Mouse (Mus musculus) spleen, postnatal 14 days (tissue): ENCODE data around the gene Gucd1.
A peak's percentile ranks its signal among the peaks of the same experiment; 100 is the strongest.
"Not testable (repeated sequence)": the region's sequence is repeated elsewhere in the genome, so short reads cannot be mapped to it uniquely, and the experiment has no call there.

ENCODE experiments used
- DNase-seq, 2 experiments: peaks; one replicate each; pipeline ENCODE4 v3.0.0; 2021 to 2022; ENCODE audit warnings: low spot score in 2 of 2

Gucd1 gene

DNA sequence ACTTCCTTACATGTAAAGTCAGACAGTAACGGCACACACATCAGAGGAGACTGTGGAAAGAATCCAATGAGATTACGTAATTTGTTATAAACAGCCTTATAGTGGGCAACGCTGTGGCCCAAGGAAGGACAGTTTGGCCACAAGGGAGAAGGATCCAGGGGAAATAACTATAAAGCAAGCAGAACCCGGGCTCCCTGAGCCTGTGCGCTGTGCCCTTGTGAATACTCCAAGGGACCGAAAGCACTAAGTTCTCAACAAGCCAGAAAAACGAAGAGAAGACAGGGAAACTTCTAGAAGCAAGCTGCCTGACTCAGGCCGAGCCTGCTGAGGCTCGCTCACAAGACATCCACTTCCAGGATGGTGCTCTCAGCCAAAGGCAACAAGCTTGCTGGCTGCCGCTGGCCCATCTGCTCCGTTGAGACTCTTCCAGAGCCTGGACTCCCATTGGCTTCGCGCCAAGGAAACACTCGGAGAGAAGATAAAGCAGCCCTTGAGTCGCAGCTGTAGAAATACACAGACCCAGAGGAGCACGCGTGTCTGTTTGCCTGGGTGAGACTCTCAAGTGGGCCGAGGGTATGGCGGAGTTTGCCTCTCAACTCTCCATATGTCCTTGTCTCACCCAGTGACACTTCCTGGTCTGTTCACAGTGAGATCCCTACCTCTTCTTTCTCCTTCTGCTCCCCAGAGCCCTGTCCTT, 144.0 kb downstream of the Gucd1 start:
- not testable (repeated sequence) for DNase-seq

DNA sequence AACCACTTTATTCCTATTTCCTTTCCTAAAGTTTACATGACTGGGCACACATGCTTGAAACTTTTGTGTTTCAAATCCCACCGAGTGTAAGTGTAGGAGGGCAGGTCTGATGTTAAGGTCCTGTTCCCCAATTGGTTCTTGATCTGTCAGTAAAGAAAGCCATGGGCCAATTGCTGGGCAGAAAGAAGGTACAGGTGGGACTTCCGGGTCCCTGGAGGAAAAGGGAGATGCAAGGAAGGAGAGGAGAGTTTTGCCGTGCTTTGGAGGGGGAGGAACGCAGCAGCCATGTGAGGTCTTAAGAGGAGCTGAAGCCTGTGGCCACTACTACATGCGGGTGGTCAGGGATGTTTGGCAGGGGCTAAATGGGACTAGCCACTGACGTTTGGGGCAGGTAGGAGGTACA, 152.5 kb downstream of the Gucd1 start:
- no peak for DNase-seq

DNA sequence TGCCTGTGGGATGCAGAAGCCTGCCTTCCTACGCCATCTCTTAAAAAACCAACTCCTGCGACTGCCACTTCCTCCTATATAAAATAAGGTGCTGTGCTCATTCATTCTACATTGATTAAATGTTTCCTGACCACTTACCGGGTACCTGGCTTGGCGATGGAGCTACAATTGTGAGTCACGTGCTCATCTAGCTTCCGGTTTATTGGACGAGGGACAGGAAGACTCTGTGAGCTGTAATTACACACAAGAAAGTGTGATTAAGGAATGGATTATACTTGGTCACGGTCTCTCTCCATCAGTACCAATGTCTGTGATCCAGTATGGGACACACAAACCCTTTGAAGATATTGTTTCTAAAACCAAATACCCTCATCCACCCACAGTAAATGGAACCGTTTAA, 153.0 kb downstream of the Gucd1 start:
- no peak for DNase-seq

DNA sequence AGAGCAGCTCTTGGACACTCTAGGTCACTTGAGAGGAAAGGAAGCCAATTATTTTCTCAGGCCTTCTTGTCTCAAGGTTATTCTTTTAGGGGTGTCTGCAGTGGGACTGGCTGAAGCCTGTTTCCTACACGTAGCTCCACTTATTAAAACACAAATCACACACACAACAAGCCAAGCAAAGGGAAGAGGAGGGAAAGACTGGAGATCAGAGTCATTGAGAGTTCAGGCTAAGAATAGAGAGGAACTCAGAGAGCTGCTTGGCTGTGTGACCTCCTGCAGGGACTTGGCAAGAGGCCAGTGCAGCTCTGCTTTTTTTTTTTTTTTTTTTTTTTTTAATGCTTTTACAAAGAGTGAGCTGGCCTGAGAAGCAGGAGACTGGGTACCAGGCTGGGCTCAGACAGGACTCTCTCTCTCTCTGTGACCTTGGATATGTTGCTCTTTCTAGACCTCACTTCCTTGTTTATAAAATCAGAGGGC, 153.5 kb downstream of the Gucd1 start:
- DNase-seq: not testable (repeated sequence)

DNA sequence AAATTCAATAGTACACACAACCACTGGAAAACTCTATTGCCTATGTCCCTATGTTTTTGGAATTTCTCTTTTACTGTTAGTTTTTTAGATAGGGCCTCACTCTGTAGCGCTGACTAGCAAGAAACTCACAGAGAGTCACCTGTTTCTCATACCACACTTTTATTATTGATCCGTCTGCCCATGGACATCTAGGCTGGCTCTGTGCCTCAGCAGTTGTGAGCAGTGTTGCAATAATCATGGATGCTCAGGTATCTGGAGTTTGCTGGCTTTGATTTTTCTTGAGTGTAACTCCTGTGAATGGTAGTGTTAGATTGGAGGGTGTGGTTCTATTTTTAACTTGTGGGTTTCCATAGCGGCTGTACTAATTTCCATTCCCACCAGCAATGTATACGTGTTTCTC, 162.4 kb downstream of the Gucd1 start:
- DNase-seq: no peak

DNA sequence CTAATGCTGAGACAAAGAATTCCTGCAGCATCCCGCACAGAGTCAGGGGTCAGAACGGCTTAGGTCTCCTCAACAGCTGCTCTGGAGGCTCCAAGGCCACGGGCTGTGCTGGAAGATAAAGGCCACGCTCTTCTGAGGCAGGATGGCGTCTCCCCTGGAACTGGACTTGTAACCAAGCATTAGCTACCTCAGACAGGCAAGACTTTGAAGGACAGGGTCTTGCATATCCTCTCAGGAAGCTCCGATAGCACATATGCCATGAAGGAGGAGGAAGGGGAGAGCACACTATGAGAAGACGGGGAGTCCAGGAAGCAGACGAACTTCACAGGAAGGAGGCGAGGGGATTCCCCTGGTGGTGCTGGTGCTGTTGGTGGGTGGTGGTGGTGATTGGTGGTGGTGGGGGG, 163.9 kb downstream of the Gucd1 start:
- DNase-seq: not testable (repeated sequence)

DNA sequence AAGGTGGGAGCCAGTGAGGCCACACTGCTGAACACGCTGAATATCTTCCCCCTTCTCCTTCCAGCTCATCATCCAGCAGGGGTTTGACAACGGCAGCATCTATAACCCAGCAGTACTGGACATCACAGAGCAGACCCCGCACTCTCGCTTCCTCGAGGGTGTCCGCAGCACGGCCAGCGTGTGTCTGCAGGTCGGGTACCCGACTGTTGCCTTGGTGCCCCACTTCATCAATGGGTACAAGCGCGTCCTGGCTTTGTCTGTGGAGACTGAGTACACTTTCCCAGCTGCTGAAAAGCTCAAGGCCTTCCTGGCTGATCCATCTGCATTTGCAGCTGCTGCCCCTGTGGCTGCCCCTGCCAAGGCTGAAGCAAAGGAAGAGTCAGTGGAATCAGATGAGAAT, 165.2 kb downstream of the Gucd1 start:
- DNase-seq: no peak

DNA sequence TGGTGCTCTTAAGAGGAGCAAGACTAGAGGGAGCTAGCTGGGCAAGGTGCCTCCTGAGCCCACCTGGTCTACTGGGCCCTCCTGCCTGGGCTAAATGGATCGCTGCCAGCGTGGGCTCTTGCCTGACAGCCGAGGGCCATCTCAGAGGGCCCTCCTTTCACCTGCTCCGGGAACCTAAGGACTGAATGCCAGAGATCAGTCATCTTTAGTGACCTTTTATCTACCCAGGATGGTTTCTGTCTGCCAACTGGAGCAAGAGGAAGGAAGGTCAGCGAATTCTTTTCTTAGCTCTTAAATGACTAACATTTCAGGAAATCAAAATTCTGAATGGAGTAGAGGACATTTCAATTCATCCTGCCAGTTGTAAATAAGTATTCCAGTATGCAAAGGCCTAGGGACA, 167.2 kb downstream of the Gucd1 start:
- no peak for DNase-seq

DNA sequence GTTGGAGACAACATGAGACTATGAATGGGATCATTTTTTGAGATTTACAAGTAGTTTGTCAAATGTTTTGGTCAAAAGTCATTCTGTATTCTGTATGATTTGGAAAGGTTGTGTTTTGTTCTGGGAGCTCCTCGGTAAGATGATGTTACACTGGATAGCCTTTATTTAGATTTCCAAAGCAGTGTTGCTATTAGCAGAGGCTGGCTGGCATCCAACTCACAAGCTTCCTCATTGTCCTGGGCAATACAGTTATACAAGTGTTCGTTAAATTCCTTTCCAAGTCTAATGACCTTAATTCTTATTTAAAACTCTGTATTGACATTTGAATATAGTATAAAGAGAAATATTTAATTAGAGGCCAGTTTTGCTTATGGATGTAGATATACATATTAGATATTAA, 172.5 kb downstream of the Gucd1 start:
- DNase-seq: no peak

DNA sequence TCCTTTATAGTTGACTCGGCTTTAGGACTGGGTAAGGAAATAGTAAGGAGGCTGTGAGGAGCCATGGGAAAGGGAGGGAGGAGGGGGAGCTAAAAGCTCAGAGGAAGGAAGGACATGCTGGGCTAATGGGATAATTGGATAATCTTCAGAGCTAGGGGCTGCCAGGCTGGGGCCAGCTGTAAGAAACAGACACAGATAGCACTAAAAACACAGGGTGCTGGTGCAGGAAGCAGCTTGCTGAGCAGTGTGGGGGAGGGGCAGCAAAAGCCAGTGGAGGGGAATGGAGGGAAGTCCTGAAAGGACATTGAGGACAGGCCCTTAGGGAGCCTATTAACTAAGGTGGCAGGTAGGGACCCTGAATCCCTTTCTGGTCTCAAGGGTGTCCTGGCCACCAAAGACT, 173.2 kb downstream of the Gucd1 start:
- DNase-seq: not testable (repeated sequence)

DNA sequence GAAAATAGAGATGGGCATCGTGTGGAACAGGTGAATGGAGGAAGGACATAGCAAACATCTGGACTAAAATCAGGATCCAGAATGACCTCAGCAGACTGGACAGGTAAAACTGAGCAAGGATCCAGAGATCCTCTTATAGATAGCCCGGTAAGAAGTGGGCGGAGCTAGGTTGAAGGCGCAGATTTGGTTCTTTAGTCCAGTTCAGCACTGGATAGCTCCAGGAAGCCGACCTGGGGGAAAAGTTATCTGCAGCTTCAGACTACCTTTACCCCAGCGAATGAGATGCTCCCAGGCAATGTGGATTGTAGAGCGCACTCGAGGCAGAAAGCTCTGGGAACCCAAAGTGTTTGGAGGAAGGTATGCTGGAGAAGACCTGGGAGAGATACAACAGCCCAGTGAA, 175.8 kb downstream of the Gucd1 start:
- DNase-seq: no peak

DNA sequence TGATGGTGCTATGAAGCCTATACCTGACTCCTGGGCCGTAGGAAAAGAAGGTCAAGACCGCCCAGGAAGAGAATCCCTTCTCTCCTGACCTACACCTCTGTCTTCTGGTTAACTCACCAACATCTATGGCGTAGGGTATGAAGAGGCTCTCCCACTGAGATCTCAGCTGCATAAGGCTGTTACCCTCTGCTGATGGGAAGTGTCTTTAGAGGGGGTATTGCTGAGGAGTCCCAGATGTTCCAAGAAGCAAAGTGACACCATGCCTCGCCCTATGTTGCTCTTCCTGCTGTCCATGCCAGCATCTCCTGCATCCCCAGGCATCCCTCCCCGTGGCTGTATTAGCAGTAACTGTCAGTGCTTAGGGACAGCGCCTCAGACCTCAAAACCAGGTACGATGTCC, 178.4 kb downstream of the Gucd1 start:
- DNase-seq: no peak

DNA sequence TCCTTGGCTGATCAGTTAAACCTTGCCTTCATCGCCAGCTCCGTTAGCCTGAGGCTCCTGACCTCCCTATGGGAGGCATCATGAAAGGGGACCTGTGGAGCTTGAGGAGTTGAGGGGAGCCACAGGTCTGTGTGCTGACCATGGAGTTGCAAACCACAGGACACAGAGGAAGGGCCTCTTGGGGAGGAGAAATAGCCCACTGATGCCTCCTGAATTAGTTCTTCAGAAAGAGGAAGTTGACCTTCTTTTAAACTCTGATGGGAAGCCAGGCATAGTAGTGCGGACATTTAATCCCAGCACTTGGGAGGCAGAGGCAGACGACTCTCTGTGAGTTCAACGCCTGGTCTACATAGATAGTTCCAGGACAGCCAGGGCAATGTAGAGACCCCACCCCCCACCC, 178.9 kb downstream of the Gucd1 start:
- DNase-seq: no peak

DNA sequence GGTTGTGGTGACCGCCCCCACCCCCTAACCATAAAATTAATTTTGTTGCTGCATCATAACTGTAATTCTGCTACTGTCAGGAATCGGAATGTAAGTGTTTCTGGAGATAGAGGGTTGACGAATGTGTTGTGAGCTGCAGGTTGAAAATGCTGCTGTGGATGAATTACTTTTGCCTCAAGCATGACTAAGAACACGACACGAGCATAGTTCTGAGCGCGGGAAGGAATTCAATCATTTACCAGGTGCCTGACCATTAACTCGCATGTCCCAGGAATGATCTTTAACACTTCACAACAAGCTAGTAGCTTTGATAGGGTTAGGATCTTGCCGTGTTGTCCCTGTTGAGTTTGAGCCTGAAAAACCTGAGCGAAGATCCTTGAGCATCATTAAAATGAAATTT, 180.5 kb downstream of the Gucd1 start:
- DNase-seq: no peak

DNA sequence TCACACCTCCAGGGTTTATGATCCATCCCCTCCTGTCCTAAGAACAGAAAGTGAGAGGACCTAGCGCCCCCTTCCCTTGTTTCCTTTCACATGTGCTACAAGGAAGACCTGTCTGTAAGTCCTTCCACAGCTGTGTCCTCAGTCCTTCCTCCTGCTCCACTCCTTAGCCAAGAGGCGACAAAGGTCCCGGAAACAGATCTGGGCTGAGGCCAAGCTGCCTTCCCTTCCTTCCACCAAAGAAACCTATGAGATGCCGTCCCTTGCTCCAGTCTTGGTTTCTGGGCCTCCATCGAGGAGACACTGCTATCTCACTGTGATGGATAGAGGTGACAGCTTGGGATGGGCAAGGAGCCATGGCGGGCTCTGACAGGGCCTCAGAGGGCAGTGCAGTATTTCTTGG, 182.7 kb downstream of the Gucd1 start:
- DNase-seq: no peak

DNA sequence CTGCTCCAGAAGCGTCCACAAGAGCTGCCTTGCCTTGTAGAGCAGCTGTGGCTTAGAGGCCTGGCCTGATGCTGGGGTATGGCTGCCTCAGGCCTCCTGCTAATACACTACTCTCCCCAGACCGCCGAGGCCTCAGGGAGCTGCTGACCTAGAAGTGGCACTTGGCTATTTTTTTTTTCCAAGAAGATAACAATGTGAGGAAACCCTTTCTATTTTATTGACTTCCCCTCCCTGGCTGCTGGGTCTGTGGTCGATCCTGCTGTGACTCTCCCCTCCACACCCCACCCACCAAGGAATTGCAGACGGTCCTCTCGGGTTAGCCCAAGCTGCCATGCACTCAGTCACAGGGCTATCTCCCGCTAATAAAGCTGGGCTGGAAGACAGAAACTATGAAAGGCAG, 183.6 kb downstream of the Gucd1 start:
- no peak for DNase-seq

DNA sequence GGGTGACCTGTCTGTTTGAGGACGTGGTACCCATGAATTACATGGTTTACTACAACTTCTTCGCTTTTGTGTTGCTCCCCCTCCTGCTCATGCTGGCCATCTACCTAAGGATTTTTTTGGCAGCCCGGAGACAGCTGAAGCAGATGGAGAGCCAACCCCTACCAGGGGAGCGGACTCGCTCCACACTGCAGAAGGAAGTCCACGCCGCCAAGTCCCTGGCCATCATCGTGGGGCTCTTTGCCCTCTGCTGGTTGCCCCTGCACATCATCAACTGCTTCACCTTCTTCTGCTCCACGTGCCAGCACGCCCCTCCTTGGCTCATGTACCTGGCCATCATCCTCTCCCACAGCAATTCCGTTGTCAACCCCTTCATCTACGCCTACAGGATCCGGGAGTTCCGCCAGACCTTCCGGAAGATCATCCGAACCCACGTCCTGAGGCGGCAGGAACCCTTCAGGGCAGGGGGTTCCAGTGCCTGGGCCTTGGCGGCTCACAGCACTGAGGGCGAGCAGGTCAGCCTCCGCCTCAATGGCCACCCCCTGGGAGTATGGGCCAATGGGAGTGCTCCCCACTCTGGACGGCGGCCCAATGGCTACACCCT, 184.5 kb downstream of the Gucd1 start:
- no peak for DNase-seq

DNA sequence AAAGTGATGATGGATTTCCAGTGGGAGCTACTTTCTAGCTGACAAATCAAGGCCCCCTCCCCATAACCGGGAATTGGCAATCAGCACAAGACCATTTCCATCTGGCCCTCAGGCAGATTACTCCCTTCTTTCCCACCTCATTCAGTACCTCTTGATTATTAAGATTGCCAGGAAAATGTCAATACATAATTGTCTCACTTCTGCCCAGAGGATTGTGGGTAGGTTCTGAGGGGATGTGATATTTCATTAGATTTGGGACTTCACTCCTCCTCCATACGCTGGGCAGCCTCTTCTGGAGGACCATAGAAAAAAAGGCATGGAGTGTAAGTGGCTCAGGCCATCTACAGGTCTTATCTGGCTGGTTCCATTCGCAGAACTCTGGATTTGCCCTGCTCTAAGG, 185.5 kb downstream of the Gucd1 start:
- DNase-seq: no peak

DNA sequence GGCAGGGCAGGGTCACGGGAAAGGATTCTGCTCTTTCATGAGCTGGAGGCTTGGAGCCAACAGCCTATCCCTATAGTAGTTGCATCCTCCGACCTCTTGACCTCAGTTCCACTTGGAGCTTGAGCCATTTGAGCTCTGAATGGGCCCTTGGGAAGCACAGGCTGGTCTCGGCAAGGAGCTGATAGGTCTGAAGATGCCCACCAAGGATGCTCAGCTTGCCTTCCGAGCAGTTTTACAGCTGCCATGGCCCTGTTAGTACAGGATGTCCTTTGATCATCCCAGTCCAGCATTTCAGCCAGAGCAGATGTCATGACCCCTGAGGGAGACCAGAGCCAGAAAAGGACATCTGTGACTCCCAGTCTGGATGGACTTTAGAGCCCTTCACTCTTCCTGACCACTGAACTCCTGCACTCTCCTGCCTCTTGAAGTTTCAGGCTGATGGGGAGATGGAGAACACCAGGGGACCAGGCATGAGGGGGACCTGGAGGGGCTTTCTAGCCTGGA, 189.5 kb downstream of the Gucd1 start:
- DNase-seq: no peak

DNA sequence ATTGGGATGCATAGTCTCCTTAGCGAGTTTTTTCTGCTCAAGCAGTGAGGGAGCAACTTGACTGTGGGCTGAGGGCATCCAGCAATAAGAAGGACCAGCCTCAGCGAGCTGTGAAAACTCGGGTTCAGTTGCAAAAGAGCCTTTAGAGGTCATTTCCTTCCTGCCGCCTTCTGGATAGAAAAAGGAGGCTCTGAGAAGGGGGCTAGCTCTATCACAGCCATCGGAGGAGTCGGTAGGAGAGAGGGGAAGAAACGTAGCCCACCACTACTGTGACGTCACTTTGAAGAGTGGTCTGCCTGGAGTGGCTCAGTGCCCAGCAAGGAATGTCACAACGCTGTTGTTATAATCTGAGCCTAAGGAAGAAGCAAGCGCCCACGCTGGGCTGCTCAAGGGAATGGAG, 190.7 kb downstream of the Gucd1 start:
- no peak for DNase-seq

DNA sequence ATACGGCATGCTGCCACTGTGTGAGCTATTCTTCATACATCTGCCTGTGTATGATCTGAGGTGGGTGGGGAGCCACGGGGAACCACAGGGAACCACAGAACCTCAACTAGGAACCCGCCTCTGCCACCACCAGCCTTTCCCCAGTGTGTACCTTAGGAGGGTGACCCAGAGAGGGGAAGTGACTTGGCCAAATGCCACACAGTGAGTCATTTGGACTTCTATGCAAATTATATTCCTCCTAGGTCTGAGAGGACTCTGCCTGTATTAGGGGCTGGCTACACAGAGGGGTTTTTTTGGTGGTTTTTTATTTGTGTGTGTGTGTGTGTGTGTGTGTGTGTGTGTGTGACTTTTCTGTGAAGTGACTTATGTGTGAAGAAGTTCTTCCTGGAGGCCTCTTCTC, 191.2 kb downstream of the Gucd1 start:
- DNase-seq: peak in 1 of 2 experiments; percentile 45

DNA sequence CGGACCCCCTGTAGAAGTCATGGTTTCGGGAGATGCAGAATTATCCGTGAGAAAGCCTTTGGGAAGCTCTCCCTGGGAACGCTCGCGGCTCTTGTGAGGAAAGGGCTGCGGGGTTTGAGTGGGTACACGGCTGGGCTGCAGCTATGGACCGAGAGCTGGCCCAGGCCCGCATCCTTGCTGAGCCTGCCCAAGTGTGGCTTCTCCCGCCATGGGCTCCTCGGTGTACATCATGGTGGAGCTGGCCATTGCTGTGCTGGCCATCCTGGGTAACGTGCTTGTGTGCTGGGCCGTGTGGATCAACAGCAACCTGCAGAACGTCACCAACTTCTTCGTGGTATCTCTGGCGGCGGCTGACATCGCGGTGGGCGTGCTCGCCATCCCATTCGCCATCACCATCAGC, 192.0 kb downstream of the Gucd1 start:
- no peak for DNase-seq

DNA sequence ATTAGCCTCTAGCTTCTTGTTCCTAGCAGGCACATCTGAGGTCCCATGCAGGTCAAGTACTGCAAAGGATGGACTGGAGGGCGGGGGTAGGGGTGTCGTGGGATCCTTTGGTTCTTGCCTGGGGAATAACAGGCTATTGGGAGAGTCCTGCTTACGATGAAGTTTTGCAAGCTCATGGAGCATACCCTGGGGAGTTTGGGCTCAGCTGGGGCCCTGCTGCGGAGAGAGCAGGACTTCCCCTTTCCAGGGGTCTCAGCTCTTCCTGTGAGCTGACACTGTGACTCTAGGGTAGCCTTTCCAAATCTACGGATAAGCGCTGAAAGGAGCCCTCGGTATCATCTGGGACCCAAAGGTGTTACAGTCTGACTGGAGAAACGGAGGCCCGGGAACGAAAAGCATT, 193.4 kb downstream of the Gucd1 start:
- DNase-seq: no peak

DNA sequence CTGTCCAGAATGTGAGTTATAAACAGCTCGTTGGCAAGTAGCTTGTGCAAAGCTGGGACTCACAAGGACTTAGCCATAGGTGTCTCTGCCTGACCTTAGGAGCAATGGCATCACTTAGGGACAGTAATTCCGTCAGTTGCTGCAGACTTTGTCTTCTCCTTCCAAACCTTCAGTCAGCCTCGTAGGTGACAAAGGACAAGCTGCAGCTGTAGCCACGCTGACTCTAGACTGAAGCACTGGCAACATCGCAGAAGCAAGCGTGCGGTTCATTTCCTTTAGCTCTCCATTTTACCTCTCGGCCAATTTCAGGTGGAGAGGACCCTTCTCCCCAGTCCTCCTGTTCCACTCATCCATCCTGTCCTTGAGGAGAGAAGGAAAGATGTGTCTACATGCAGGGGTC, 193.8 kb downstream of the Gucd1 start:
- no peak for DNase-seq
